Mouse (Mus musculus) spleen, adult 2 months (tissue): ENCODE measurements around the gene Adarb1. TPM values are rescaled to one million over a fixed set of nuclear protein-coding genes. Genes with fewer than 3 reads are reported as not detected.

Source experiments
- DNase-seq, 2 experiments: peaks; one replicate each; pipeline versions ENCODE4 v3.0.0 to v3.0.0-alpha.2; 2012 to 2021; ENCODE audit warnings: low spot score in 2 of 2, low read depth in 1 of 2
- H3K27ac ChIP-seq: fragments of 200-500 bp; 2 replicates; pipeline ENCODE4 v1.5.1; 2012; ENCODE audit warnings: low read length, inconsistent platforms; ENCODE audit not compliant: insufficient read depth
- H3K27me3 ChIP-seq: fragments of 200-500 bp; 2 replicates; pipeline ENCODE4 v1.6.1; 2012; ENCODE audit warnings: mild to moderate bottlenecking, moderate library complexity, low read length, inconsistent platforms; ENCODE audit not compliant: control insufficient read depth, insufficient read depth
- H3K36me3 ChIP-seq: fragments of 200-500 bp; 2 replicates; pipeline ENCODE4 v1.6.1; 2012; ENCODE audit warnings: mild to moderate bottlenecking, low read length, inconsistent platforms; ENCODE audit not compliant: control insufficient read depth, insufficient read depth
- H3K4me1 ChIP-seq: fragments of 200-500 bp; 2 replicates; pipeline ENCODE4 v1.6.1; 2011; ENCODE audit warnings: inconsistent platforms; ENCODE audit not compliant: control insufficient read depth, insufficient read depth, insufficient read length
- H3K4me3 ChIP-seq: fragments of 200-500 bp; 2 replicates; pipeline ENCODE4 v1.5.1; 2011; ENCODE audit warnings: mild to moderate bottlenecking, inconsistent platforms; ENCODE audit not compliant: insufficient read depth, insufficient read length; ENCODE audit errors: extremely low read depth
- CTCF ChIP-seq: fragments of 200-500 bp; IDR thresholded peaks from 2 replicates; pipeline ENCODE4 v1.5.1; 2011; ENCODE audit warnings: mild to moderate bottlenecking, inconsistent platforms; ENCODE audit not compliant: insufficient read depth, insufficient read length, insufficient replicate concordance; ENCODE audit errors: extremely low read depth
- POLR2A ChIP-seq: fragments of 200-500 bp; IDR thresholded peaks from 2 replicates; pipeline ENCODE4 v1.6.1; 2011; ENCODE audit warnings: low read depth, low read length, inconsistent platforms
- WGBS: fragments of 180-500 bp; shearing (Covaris S2); methylation state at CpG from one replicate; pipeline ENCODE4 v1.1.7; 2018; 5-methylcytosine and 5-hydroxymethylcytosine counted together
- polyA plus RNA-seq: library from polyadenylated mRNA; depleted of rRNA; stranded (reverse); fragments of >200 nt; gene quantifications from 2 replicates; pipeline ENCODE4 v1.2.3, GENCODE M21; 2012

Gene Adarb1
- polyA plus RNA-seq, 1 experiment = 2.2 TPM

- DNase-seq = peak in 1 of 2 experiments; percentile 5
- Histone ChIP-seq H3K4me1 (peaks cover 8% of the 10 kb centered on the region), H3K36me3 (no peaks in the 10 kb centered on the region), H3K27me3 (peaks cover 3% of the 10 kb centered on the region; the same call in 1 of the 2 replicates), H3K27ac (no peak overlapping the region), H3K4me3 (peak overlapping the region; percentile 63)
- TF ChIP-seq CTCF (no peak), POLR2A (no peak)
- WGBS = 2% methylated on average over 59 of the region's 70 CpGs
Observed at GRCm38 (mm10) chr10:77417240-77418102, 599 bp downstream of the Adarb1 start.

- peaks cover 3% of the 10 kb centered on the region; the same call in 1 of the 2 replicates for H3K27me3 ChIP-seq
- WGBS = 22% methylated on average over 24 of the region's 24 CpGs
- H3K27ac ChIP-seq = no peak overlapping the region
- peak overlapping the region; percentile 15; the same call in 1 of the 2 replicates for H3K4me3 ChIP-seq
- H3K36me3 ChIP-seq = no peaks in the 10 kb centered on the region
- no peak for DNase-seq
- TF ChIP-seq CTCF = no peak
- no peak for TF ChIP-seq POLR2A
- H3K4me1 ChIP-seq = peaks cover 8% of the 10 kb centered on the region
Observed at GRCm38 (mm10) chr10:77416666-77417239, 1.3 kb downstream of the Adarb1 start.

- Histone ChIP-seq H3K27ac (no peak overlapping the region), H3K27me3 (peaks cover 3% of the 10 kb centered on the region; the same call in 1 of the 2 replicates), H3K4me1 (peaks cover 8% of the 10 kb centered on the region), H3K36me3 (no peaks in the 10 kb centered on the region), H3K4me3 (no peak overlapping the region)
- TF ChIP-seq CTCF (no peak), POLR2A (no peak)
- no peak for DNase-seq
- 96% methylated on average over 5 of the region's 5 CpGs for WGBS
Observed at GRCm38 (mm10) chr10:77415867-77416266, 2.2 kb downstream of the Adarb1 start.

GRCm38 (mm10) chr10:77413791-77414190, 4.3 kb downstream of the Adarb1 start:
- DNase-seq = no peak
- no peak overlapping the region for H3K27ac ChIP-seq
- TF ChIP-seq POLR2A (no peak), CTCF (no peak)
- H3K4me3 ChIP-seq = no peak overlapping the region
- H3K27me3 ChIP-seq = peaks cover 3% of the 10 kb centered on the region; the same call in 1 of the 2 replicates
- 80% methylated on average over 2 of the region's 2 CpGs for WGBS
- peaks cover 8% of the 10 kb centered on the region for H3K4me1 ChIP-seq
- no peaks in the 10 kb centered on the region for H3K36me3 ChIP-seq

GRCm38 (mm10) chr10:77409154-77409553, 8.9 kb downstream of the Adarb1 start:
- Histone ChIP-seq H3K4me3 (no peak overlapping the region), H3K4me1 (no peaks in the 10 kb centered on the region), H3K27ac (no peak overlapping the region), H3K27me3 (no peaks in the 10 kb centered on the region), H3K36me3 (no peaks in the 10 kb centered on the region)
- TF ChIP-seq POLR2A (no peak), CTCF (no peak)
- no peak for DNase-seq
- WGBS = 77% methylated on average over 2 of the region's 2 CpGs

GRCm38 (mm10) chr10:77408241-77408640, 9.8 kb downstream of the Adarb1 start:
- no peak for TF ChIP-seq CTCF
- no peak for TF ChIP-seq POLR2A
- Histone ChIP-seq H3K36me3 (no peaks in the 10 kb centered on the region), H3K4me1 (no peaks in the 10 kb centered on the region), H3K27me3 (no peaks in the 10 kb centered on the region), H3K27ac (no peak overlapping the region), H3K4me3 (no peak overlapping the region)
- WGBS = 93% methylated on average over 9 of the region's 9 CpGs
- DNase-seq = no peak

- no peak for DNase-seq
- Histone ChIP-seq H3K27me3 (no peaks in the 10 kb centered on the region), H3K4me1 (no peaks in the 10 kb centered on the region), H3K27ac (no peak overlapping the region), H3K36me3 (no peaks in the 10 kb centered on the region), H3K4me3 (no peak overlapping the region)
- 87% methylated on average over 6 of the region's 6 CpGs for WGBS
- no peak for TF ChIP-seq POLR2A
- no peak for TF ChIP-seq CTCF
Observed at GRCm38 (mm10) chr10:77406486-77406885, 11.6 kb downstream of the Adarb1 start.
